ENCODE assay signal across 14 mouse cellular contexts in the genomic region with DNA sequence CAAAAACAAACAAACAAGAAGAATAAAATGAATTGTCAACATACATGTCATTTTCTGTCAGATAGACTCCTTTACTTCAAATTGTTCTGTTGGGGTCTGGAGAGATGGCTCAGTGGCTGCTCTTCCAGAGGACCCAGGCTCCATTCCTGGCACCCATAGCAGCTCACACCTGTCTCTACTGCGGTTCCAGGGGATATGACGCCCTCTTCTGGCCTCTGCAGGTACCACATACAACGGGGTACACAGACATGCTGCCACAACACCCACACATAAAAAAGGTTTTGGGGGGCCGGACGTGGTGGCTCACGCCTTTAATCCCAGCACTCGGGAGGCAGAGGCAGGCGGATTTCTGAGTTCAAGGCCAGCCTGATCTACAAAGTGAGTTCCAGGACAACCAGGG. TPM values are rescaled to one million over a fixed set of nuclear protein-coding genes. Genes with fewer than 3 reads are reported as not detected.
DNase-seq lines count a peak whose midpoint lies in the region; ATAC-seq and TF ChIP-seq lines count a peak whose summit lies in the region.
"Had no signal": no experiment of that assay in that cellular context is flagged by ENCODE, and none has a peak within 500 bp of the region (broad histone marks: within the 10 kb centered on the region; RNA-seq: fewer than 3 reads in every experiment).

No protein-coding gene starts in this region.

- H3K27me3 ChIP-seq in kidney, adult 2 months (replicated peaks; ENCODE audit: control insufficient read depth, insufficient read depth, low read length): no peaks in the 10 kb centered on the region
- H3K27me3 ChIP-seq in kidney, embryonic 15.5 days: no peaks in the 10 kb centered on the region
- H3K27me3 ChIP-seq: liver, embryonic 15.5 days; megakaryocyte, embryonic 14.5 days; stomach, embryonic 15.5 days had no signal

- H3K4me1 ChIP-seq in kidney, adult 2 months (ENCODE audit: control insufficient read depth, insufficient read depth, low read length): peaks cover 3% of the 10 kb centered on the region; the same call in 1 of the 2 replicates
- H3K4me1 ChIP-seq in kidney, embryonic 15.5 days: peaks cover 21% of the 10 kb centered on the region

- no peak for DNase-seq in kidney, adult 2 months
- peak; percentile 32 for DNase-seq in thymus, postnatal 4 days
- no peak for DNase-seq in thymus, adult 18-20 months
- peak; percentile 57 for DNase-seq in ZHBTc4 (ENCODE audit: low read depth, low spot score)
- DNase-seq in adrenal gland, postnatal 14 days: no peak
- DNase-seq: adrenal gland, adult 8-10 months; heart, postnatal 10 days; kidney, postnatal 25 days had no signal

- TF ChIP-seq CTCF in kidney, adult 2 months (conservative IDR thresholded peaks at IDR 0.05; ENCODE audit: insufficient read depth, insufficient read length, low read depth, low read length): peak; percentile 35; the same call in 1 of the 2 replicates

- H3K4me2 ChIP-seq in kidney, embryonic 15.5 days: no peak overlapping the region
- H3K4me2 ChIP-seq: liver, embryonic 15.5 days; stomach, embryonic 15.5 days had no signal

- peaks cover 3% of the 10 kb centered on the region; the same call in 1 of the 2 replicates for H3K36me3 ChIP-seq in kidney, adult 2 months (ENCODE audit: control insufficient read depth, insufficient read depth, low read length)
- peaks cover 98% of the 10 kb centered on the region for H3K36me3 ChIP-seq in kidney, embryonic 15.5 days

- no peak overlapping the region for H3K4me3 ChIP-seq in kidney, adult 2 months (ENCODE audit: insufficient read depth, low read depth, low read length)
- no peak overlapping the region for H3K4me3 ChIP-seq in kidney, embryonic 15.5 days (replicated peaks)
- H3K4me3 ChIP-seq: liver, embryonic 15.5 days; megakaryocyte, embryonic 14.5 days; stomach, embryonic 15.5 days had no signal

- no peak overlapping the region for H3K27ac ChIP-seq in kidney, adult 2 months (ENCODE audit: insufficient read depth, low read depth, low read length)
- H3K27ac ChIP-seq in kidney, embryonic 15.5 days: no peak overlapping the region
- H3K27ac ChIP-seq: stomach, embryonic 15.5 days had no signal

- no peak for TF ChIP-seq POLR2A in kidney, adult 2 months (IDR thresholded peaks at IDR 0.05; ENCODE audit: low read depth, low read length)

- ATAC-seq in kidney, embryonic 15.5 days (replicated peaks; ENCODE audit: low FRiP score): no peak
- ATAC-seq in frontal cortex, adult (ENCODE audit: low TSS enrichment): no peak
- ATAC-seq: forebrain, embryonic 16.5 days had no signal

- 93% methylated on average over 8 of the region's 8 CpGs for WGBS in kidney, adult 2 months
- WGBS in kidney, embryonic 15.5 days: 90% methylated on average over 8 of the region's 8 CpGs

- H3K9ac ChIP-seq in kidney, embryonic 15.5 days: no peak overlapping the region
- H3K9ac ChIP-seq: liver, embryonic 15.5 days; stomach, embryonic 15.5 days had no signal

- no peaks in the 10 kb centered on the region for H3K9me3 ChIP-seq in kidney, embryonic 15.5 days (replicated peaks)
- H3K9me3 ChIP-seq: liver, embryonic 15.5 days; megakaryocyte, embryonic 14.5 days; stomach, embryonic 15.5 days had no signal

RNA-seq across cellular contexts. Expression of gene Dynll1, which starts 6.6 kb away (rescaled TPM):
- 108 and 129 TPM in 2 replicates for polyA plus RNA-seq in kidney, adult 2 months (2012; rRNA removed)
- polyA plus RNA-seq in kidney, embryonic 15.5 days (2015; fragmentation: Nextera tagmentation; extraction: Ambion mirVana): 1,617 and 1,807 TPM in 2 replicates
- 283 and 320 TPM in 2 replicates for total RNA-seq in adrenal gland, postnatal 14 days (2021)

RNA-seq across cellular contexts. Expression of gene Coq5, which starts 14.7 kb away (rescaled TPM):
- polyA plus RNA-seq in kidney, adult 2 months (2012; rRNA removed): 19.5 and 25.1 TPM in 2 replicates
- polyA plus RNA-seq in kidney, embryonic 15.5 days (2015; fragmentation: Nextera tagmentation; extraction: Ambion mirVana): 51.0 and 51.2 TPM in 2 replicates
- 80.4 and 83.1 TPM in 2 replicates for total RNA-seq in adrenal gland, postnatal 14 days (2021)

RNA-seq across cellular contexts. Expression of gene Rnf10, which starts 21.5 kb away (rescaled TPM):
- 129 and 144 TPM in 2 replicates for polyA plus RNA-seq in kidney, adult 2 months (2012; rRNA removed)
- 134 and 142 TPM in 2 replicates for polyA plus RNA-seq in kidney, embryonic 15.5 days (2015; fragmentation: Nextera tagmentation; extraction: Ambion mirVana)
- total RNA-seq in adrenal gland, postnatal 14 days (2021): 259 and 262 TPM in 2 replicates

RNA-seq across cellular contexts. Expression of gene Srsf9, which starts 32.8 kb away (rescaled TPM):
- 39.2 and 44.8 TPM in 2 replicates for polyA plus RNA-seq in kidney, adult 2 months (2012; rRNA removed)
- polyA plus RNA-seq in kidney, embryonic 15.5 days (2015; fragmentation: Nextera tagmentation; extraction: Ambion mirVana): 301 and 315 TPM in 2 replicates
- total RNA-seq in adrenal gland, postnatal 14 days (2021): 71.3 and 78.3 TPM in 2 replicates

RNA-seq across cellular contexts. Expression of gene Gatc, which starts 46.8 kb away (rescaled TPM):
- polyA plus RNA-seq in kidney, adult 2 months (2012; rRNA removed): 12.1 and 16.0 TPM in 2 replicates
- 27.9 and 29.2 TPM in 2 replicates for polyA plus RNA-seq in kidney, embryonic 15.5 days (2015; fragmentation: Nextera tagmentation; extraction: Ambion mirVana)
- total RNA-seq in adrenal gland, postnatal 14 days (2021): 21.2 and 23.9 TPM in 2 replicates

Comparison
In these comparisons a context has a peak if more than half of its experiments do, and no peak if none do; other contexts are left out.
1. DNase-seq: peak in thymus, postnatal 4 days (single experiment) and ZHBTc4 (single experiment); none in kidney, adult 2 months (single experiment), thymus, adult 18-20 months (0 of 2) and adrenal gland, postnatal 14 days (single experiment).
2. RNA of gene Dynll1, which starts 6.6 kb away (polyA plus RNA-seq): 1,617 to 1,807 TPM in kidney, embryonic 15.5 days; 108 to 129 TPM in kidney, adult 2 months; every median in the first group is over 10 times any median in the second.